Mouse (Mus musculus): ENCODE data around the gene Fam3b. TPM values are rescaled to one million over a fixed set of nuclear protein-coding genes. Genes with fewer than 3 reads are reported as not detected.

Gene Fam3b
- polyA plus RNA-seq, 2 experiments: 0.14 TPM; not detected in 1

DNA sequence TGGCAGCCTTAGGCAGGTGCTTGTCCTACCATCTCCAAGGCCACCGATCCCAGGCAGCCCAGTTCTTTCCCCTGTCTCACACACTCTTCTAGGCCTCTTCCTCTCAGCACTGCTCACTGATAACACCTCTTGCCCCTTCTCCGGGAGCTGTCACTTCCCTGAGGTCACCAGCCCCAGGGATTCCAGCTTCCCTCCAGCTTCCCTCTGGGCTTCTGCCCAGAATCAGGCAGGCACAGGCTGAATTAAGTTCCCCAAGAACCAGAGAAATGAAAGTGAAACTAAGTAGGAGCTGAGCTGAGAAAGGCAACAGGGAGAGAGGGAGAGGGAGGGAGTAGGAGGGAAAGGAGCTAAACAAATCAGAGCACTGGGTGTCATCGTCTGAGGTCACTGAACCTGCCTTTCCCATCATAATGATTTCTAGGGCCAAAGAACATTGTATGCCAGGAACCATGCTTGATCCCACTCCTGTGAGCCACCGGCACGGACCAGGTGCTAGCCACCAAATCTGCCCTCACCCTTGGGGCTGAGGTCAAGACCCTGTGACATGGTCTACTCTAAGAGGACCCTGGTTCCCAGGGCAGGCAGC, 20.4 kb upstream of the Fam3b start:
- no peaks in the 10 kb centered on the region for H3K9me3 ChIP-seq (ENCODE audit: control insufficient read depth, low read length)
- no peaks in the 10 kb centered on the region for H3K36me3 ChIP-seq (replicated peaks; ENCODE audit: control insufficient read depth, insufficient read depth, low read depth)
- no peak for TF ChIP-seq CTCF (IDR thresholded peaks at IDR 0.05; ENCODE audit: low read depth)
- TF ChIP-seq EP300 (IDR thresholded peaks at IDR 0.05; ENCODE audit: low read depth): no peak
- WGBS (ENCODE audit: insufficient replicate concordance): 23% methylated on average over 5 of the region's 5 CpGs
- H3K27ac ChIP-seq: no peak overlapping the region; the same call in 1 of the 2 replicates
- 0 out of 2 replicates have a peak overlapping the region, but pooled peaks have one; percentile 20 for H3K9ac ChIP-seq (replicated peaks)
- peak in 2 of 3 experiments; percentile 9 to 15 for DNase-seq (ENCODE audit: low read depth in 3 of 3, low spot score in 3 of 3)
- H3K4me1 ChIP-seq (replicated peaks; ENCODE audit: control insufficient read depth in 2 of 2, insufficient read depth in 2 of 2, low read length in 1 of 2): peaks cover 0 to 7% of the 10 kb centered on the region in 2 experiments; a peak in 1 of 4 replicates
- H3K4me3 ChIP-seq (ENCODE audit: insufficient read depth in 1 of 2, low read depth in 2 of 2, low read length in 2 of 2): peak overlapping the region in 1 of 2 experiments; percentile 2; a peak in 2 of 4 replicates
- H3K27me3 ChIP-seq (ENCODE audit: control insufficient read depth, insufficient read depth, low read length): no peaks in the 10 kb centered on the region
- ATAC-seq (ENCODE audit: insufficient read depth): peak; percentile 58; the same call in 1 of the 2 replicates
- peak overlapping the region; percentile 51 for H3K4me2 ChIP-seq (ENCODE audit: low read depth)

DNA sequence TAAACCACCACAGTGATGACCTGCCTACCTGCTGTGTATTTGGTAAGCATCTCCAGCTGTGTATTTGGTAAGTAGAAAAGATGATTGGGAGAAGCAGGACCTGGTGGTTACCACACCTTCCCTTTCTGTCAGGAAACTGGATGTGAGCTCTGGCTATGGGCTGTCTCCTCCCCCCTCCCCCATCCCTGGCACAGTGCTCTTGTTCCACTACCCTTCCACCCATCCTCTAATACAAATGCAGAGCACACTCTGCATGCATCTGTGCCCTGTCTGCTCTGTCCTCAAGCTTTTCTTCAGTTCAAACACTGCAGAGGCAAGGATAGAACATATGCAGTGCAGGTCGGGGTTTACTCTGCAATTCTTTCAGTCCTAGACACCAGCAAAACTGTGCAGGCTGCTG, 19.8 kb upstream of the Fam3b start:
- 48% methylated on average over 1 of the region's 1 CpGs for WGBS (ENCODE audit: insufficient replicate concordance)
- H3K4me2 ChIP-seq (ENCODE audit: low read depth): peak overlapping the region; percentile 51
- H3K9ac ChIP-seq (replicated peaks): no peak overlapping the region
- H3K4me1 ChIP-seq (replicated peaks; ENCODE audit: control insufficient read depth in 2 of 2, insufficient read depth in 2 of 2, low read length in 1 of 2): peaks cover 0 to 7% of the 10 kb centered on the region in 2 experiments; a peak in 1 of 4 replicates
- TF ChIP-seq EP300 (IDR thresholded peaks at IDR 0.05; ENCODE audit: low read depth) (no peak), CTCF (IDR thresholded peaks at IDR 0.05; ENCODE audit: low read depth) (no peak)
- DNase-seq (ENCODE audit: low read depth in 3 of 3, low spot score in 3 of 3): no peak
- ATAC-seq (ENCODE audit: insufficient read depth): 0 out of 2 replicates have a peak, but pooled peaks have one; percentile 5
- no peak overlapping the region for H3K27ac ChIP-seq
- H3K9me3 ChIP-seq (ENCODE audit: control insufficient read depth, low read length): no peaks in the 10 kb centered on the region
- no peaks in the 10 kb centered on the region for H3K27me3 ChIP-seq (ENCODE audit: control insufficient read depth, insufficient read depth, low read length)
- no peak overlapping the region for H3K4me3 ChIP-seq (ENCODE audit: insufficient read depth in 1 of 2, low read depth in 2 of 2, low read length in 2 of 2)
- H3K36me3 ChIP-seq (replicated peaks; ENCODE audit: control insufficient read depth, insufficient read depth, low read depth): no peaks in the 10 kb centered on the region

DNA sequence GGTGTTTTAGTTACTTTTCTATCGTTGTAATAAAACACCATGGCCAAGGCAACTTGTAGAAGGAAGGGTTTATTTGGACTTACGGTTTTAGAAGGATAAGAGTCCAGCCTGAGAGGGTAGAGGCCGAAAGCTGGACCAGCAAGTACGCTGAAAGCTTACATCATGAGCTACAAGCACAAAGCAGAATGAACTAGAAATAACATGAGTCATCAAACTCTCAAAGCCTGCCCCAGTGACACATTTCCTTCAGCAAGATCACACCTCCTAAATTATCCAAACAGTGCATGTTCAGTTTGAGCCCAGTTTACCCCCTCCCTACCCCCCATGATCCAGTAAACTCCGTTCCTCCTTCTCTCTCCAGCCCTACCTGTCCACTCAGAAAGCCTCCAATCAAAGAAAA, 19.1 kb upstream of the Fam3b start:
- Histone ChIP-seq H3K9ac (replicated peaks) (no peak overlapping the region), H3K36me3 (replicated peaks; ENCODE audit: control insufficient read depth, insufficient read depth, low read depth) (no peaks in the 10 kb centered on the region), H3K27me3 (ENCODE audit: control insufficient read depth, insufficient read depth, low read length) (no peaks in the 10 kb centered on the region), H3K9me3 (ENCODE audit: control insufficient read depth, low read length) (no peaks in the 10 kb centered on the region), H3K27ac (no peak overlapping the region), H3K4me1 (replicated peaks; ENCODE audit: control insufficient read depth in 2 of 2, insufficient read depth in 2 of 2, low read length in 1 of 2) (peaks cover 0 to 7% of the 10 kb centered on the region in 2 experiments; a peak in 1 of 4 replicates), H3K4me2 (ENCODE audit: low read depth) (no peak overlapping the region), H3K4me3 (ENCODE audit: insufficient read depth in 1 of 2, low read depth in 2 of 2, low read length in 2 of 2) (no peak overlapping the region)
- no peak for DNase-seq (ENCODE audit: low read depth in 3 of 3, low spot score in 3 of 3)
- no peak for ATAC-seq (ENCODE audit: insufficient read depth)
- WGBS (ENCODE audit: insufficient replicate concordance): 56% methylated on average over 5 of the region's 5 CpGs
- TF ChIP-seq EP300 (IDR thresholded peaks at IDR 0.05; ENCODE audit: low read depth): no peak
- no peak for TF ChIP-seq CTCF (IDR thresholded peaks at IDR 0.05; ENCODE audit: low read depth)

DNA sequence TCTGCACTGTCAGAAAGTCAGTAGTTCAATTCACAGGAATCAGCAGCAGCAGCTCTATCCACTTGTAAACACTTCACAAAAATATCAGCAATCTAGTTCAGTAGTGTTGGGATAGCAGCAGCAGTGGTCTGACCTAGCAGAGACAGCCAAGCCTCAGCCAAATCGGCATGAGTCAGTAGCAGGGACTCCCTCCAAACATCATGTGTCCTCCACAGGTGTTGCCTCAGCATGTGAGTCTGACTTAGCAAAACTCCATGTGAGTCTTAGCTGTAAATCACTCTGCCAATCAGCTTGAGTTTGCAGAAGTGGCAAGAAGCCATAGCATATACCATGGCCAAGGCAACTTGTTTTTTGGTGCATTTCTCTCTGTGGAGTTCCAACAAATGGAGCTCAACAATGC, 18.5 kb upstream of the Fam3b start:
- Histone ChIP-seq H3K4me3 (ENCODE audit: insufficient read depth in 1 of 2, low read depth in 2 of 2, low read length in 2 of 2) (no peak overlapping the region), H3K4me1 (replicated peaks; ENCODE audit: control insufficient read depth in 2 of 2, insufficient read depth in 2 of 2, low read length in 1 of 2) (peaks cover 0 to 7% of the 10 kb centered on the region in 2 experiments; a peak in 1 of 4 replicates), H3K36me3 (replicated peaks; ENCODE audit: control insufficient read depth, insufficient read depth, low read depth) (no peaks in the 10 kb centered on the region), H3K9me3 (ENCODE audit: control insufficient read depth, low read length) (no peaks in the 10 kb centered on the region), H3K27ac (no peak overlapping the region), H3K9ac (replicated peaks) (no peak overlapping the region), H3K4me2 (ENCODE audit: low read depth) (no peak overlapping the region), H3K27me3 (ENCODE audit: control insufficient read depth, insufficient read depth, low read length) (no peaks in the 10 kb centered on the region)
- ATAC-seq (ENCODE audit: insufficient read depth) (no peak), DNase-seq (ENCODE audit: low read depth in 3 of 3, low spot score in 3 of 3) (no peak)
- 64% methylated on average over 1 of the region's 1 CpGs for WGBS (ENCODE audit: insufficient replicate concordance)
- TF ChIP-seq CTCF (IDR thresholded peaks at IDR 0.05; ENCODE audit: low read depth): no peak
- no peak for TF ChIP-seq EP300 (IDR thresholded peaks at IDR 0.05; ENCODE audit: low read depth)

DNA sequence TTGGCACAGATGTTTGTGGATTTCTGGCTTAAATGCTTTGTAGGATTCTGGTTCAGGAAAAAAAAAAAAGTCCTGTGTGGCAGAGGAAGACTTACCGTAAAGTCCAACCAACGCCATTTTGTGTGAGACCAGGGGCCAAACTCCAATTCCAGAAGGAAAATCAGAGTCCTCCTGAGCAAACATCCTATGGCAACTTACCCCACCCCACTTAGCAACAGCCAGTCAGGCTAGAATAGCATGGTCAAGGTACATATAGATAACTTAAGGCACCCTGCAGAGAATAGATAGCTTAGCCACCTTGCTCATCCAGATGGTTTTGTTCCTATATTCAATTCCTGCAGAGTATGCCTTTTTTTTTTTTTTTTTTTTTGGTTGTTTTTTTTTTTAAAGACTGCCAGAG, 14.6 kb upstream of the Fam3b start:
- Histone ChIP-seq H3K4me3 (ENCODE audit: insufficient read depth in 1 of 2, low read depth in 2 of 2, low read length in 2 of 2) (no peak overlapping the region), H3K27ac (no peak overlapping the region), H3K9me3 (ENCODE audit: control insufficient read depth, low read length) (no peaks in the 10 kb centered on the region), H3K27me3 (ENCODE audit: control insufficient read depth, insufficient read depth, low read length) (no peaks in the 10 kb centered on the region), H3K9ac (replicated peaks) (no peak overlapping the region), H3K4me1 (replicated peaks; ENCODE audit: control insufficient read depth in 2 of 2, insufficient read depth in 2 of 2, low read length in 1 of 2) (no peaks in the 10 kb centered on the region), H3K36me3 (replicated peaks; ENCODE audit: control insufficient read depth, insufficient read depth, low read depth) (no peaks in the 10 kb centered on the region), H3K4me2 (ENCODE audit: low read depth) (no peak overlapping the region)
- ATAC-seq (ENCODE audit: insufficient read depth) (no peak), DNase-seq (ENCODE audit: low read depth in 3 of 3, low spot score in 3 of 3) (no peak)
- 64% methylated on average over 2 of the region's 2 CpGs for WGBS (ENCODE audit: insufficient replicate concordance)
- TF ChIP-seq EP300 (IDR thresholded peaks at IDR 0.05; ENCODE audit: low read depth) (no peak), CTCF (IDR thresholded peaks at IDR 0.05; ENCODE audit: low read depth) (no peak)
